Mouse (Mus musculus) forebrain, embryonic 16.5 days (tissue): ENCODE measurements at regions not wholly inside any gene's neighbourhood (a gene's known extent, or its start where the extent isn't known, plus 50 kb on each side); places are given as distances from the start of the nearest gene placed in this dataset.
A peak's percentile ranks its signal among the peaks of the same experiment; 100 is the strongest.

Experiments used
- ATAC-seq: fragments of 200-750 bp; cut with Nextera tagmentation; 2 replicates; pipeline ENCODE4 v1.8.0; 2017; ENCODE audit warnings: mild to moderate bottlenecking, moderate library complexity
- H3K27ac ChIP-seq: fragments of 300-500 bp; sonication (generic); 2 replicates; pipeline ENCODE4 v1.5.1; 2014; ENCODE audit warnings: low read length, control low read depth
- H3K27me3 ChIP-seq: fragments of 300-500 bp; sonication (generic); replicated peaks from 2 replicates; pipeline ENCODE4 v1.6.1; 2014; ENCODE audit warnings: low read length; ENCODE audit not compliant: control insufficient read depth, insufficient read depth
- H3K36me3 ChIP-seq: fragments of 300-500 bp; sonication (generic); 2 replicates; pipeline ENCODE4 v1.6.1; 2014; ENCODE audit not compliant: control insufficient read depth, insufficient read depth
- H3K4me1 ChIP-seq: fragments of 300-500 bp; sonication (generic); replicated peaks from 2 replicates; pipeline ENCODE4 v1.6.1; 2014; ENCODE audit warnings: low read length; ENCODE audit not compliant: control insufficient read depth, insufficient read depth
- H3K4me2 ChIP-seq: fragments of 300-500 bp; sonication (generic); 2 replicates; pipeline ENCODE4 v1.6.1; 2014; ENCODE audit warnings: mild to moderate bottlenecking, low read length, control low read depth
- H3K4me3 ChIP-seq: fragments of 300-500 bp; sonication (generic); replicated peaks from 2 replicates; pipeline ENCODE4 v1.5.1; 2014; ENCODE audit warnings: mild to moderate bottlenecking, low read length, control low read depth
- H3K9ac ChIP-seq: fragments of 300-500 bp; sonication (generic); replicated peaks from 2 replicates; pipeline ENCODE4 v1.6.1; 2014; ENCODE audit warnings: low read depth, low read length, control low read depth
- H3K9me3 ChIP-seq: fragments of 300-500 bp; sonication (generic); 2 replicates; pipeline ENCODE4 v1.6.1; 2016; ENCODE audit warnings: low read length; ENCODE audit not compliant: control insufficient read depth
- WGBS: fragments of 180-500 bp; shearing (Covaris S2); extraction: QIAGEN DNeasy Blood & Tissue Kit; methylation state at CpG from one replicate; pipeline ENCODE4 v1.1.7; 2014; 5-methylcytosine and 5-hydroxymethylcytosine counted together

DNA sequence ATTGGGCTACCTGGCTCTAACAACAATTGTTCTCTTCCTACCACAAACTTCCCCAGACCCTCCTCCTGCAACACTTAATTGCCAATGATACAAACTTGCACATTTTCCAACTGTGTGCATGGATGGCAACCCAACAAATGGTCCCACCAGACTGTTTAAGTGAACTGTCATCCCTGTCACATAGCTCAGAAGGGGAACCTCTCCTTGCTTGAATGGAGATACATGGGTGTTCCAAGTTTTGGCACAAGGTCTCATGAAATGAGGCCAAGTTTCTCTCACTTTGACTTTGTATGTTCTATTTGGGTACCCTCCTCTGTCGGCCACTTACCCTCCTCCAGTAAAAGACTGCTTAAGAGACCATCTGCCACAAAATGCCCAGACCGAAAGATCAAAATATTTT is 507.2 kb upstream of the Nr3c2 start:
- H3K9me3 ChIP-seq = no peaks in the 10 kb centered on the region
- no peak overlapping the region for H3K9ac ChIP-seq
- H3K4me3 ChIP-seq = no peak overlapping the region
- no peaks in the 10 kb centered on the region for H3K36me3 ChIP-seq
- H3K27ac ChIP-seq = no peak overlapping the region
- peak; percentile 84 for ATAC-seq
- no peaks in the 10 kb centered on the region for H3K27me3 ChIP-seq
- WGBS = 58% methylated on average over 2 of the region's 2 CpGs
- H3K4me1 ChIP-seq = no peaks in the 10 kb centered on the region
- no peak overlapping the region for H3K4me2 ChIP-seq

DNA sequence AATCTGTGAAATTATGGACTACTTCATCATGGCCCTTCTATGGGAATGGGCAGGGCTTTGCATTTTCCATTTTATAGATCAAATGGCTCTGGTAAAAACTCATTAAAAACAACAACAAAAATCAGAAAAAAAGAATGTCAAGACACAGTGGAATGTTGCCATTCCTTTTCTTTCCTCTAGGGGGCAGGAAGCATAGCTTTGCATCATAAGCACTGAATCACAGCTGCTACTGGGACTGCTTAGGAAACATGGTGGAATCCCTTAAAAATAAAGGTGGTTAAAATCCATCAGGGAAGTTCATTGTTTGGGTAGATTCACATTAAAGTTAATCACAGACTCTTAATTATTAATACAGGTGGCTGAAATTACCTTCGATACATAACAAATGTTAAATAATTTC is 476.8 kb upstream of the Nr3c2 start:
- H3K4me3 ChIP-seq = no peak overlapping the region
- no peak overlapping the region for H3K27ac ChIP-seq
- 95% methylated on average over 1 of the region's 1 CpGs for WGBS
- no peaks in the 10 kb centered on the region for H3K9me3 ChIP-seq
- no peaks in the 10 kb centered on the region for H3K27me3 ChIP-seq
- no peaks in the 10 kb centered on the region for H3K4me1 ChIP-seq
- no peak overlapping the region for H3K9ac ChIP-seq
- no peaks in the 10 kb centered on the region for H3K36me3 ChIP-seq
- H3K4me2 ChIP-seq = no peak overlapping the region
- no peak for ATAC-seq

DNA sequence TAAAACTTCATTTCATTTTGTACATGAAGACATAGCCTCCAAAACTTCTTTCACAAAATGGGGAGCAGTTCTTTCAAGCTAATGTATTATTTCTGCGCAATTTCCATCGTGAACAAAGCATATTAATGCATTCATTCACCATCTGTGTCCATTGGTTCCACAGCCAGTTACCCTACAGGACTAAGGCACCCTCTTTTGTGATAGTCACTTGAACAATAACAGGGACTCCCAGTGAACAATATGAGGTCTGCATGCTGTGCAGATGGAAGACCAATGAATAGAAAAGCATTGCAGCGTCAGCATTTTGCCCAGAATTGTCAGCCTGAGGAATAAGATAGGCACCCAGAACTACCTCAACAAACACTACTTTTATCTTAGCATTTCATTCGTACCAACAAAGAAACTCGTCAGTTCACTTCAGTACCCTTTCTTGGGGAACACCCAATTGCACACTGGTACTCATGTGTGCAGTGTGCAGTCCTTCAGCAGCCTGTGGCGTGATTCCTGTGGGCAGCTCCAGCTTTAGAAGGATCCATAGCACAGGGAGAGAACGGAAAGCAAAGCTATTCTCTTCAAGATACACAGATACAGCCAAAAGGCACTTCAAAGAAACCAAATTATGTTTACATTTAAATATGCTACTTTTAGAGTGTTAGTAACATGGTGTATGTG is 476.2 kb upstream of the Nr3c2 start:
- H3K36me3 ChIP-seq = no peaks in the 10 kb centered on the region
- ATAC-seq = no peak
- no peaks in the 10 kb centered on the region for H3K9me3 ChIP-seq
- H3K27me3 ChIP-seq = no peaks in the 10 kb centered on the region
- no peak overlapping the region for H3K4me2 ChIP-seq
- 77% methylated on average over 7 of the region's 7 CpGs for WGBS
- no peak overlapping the region for H3K4me3 ChIP-seq
- no peaks in the 10 kb centered on the region for H3K4me1 ChIP-seq
- H3K27ac ChIP-seq = no peak overlapping the region
- H3K9ac ChIP-seq = no peak overlapping the region

DNA sequence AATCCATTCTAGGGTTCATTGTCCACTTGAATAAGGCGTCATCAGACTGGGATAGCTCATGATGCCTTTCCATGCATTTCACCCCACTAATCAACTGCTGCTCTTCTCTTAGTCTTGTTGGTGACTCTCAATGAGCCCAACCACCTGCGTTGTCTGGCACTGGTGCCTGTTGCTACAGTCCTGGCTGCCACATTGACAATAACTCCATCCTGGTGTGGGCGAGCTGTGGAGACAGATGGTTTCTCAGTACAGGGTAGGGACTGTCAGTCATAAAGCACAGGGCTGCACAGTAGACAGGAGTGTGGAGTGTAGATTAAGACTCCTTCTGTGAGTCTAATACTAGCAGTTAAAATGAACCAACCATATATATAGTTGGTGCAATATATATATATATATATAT is 469.4 kb upstream of the Nr3c2 start:
- H3K4me1 ChIP-seq = no peaks in the 10 kb centered on the region
- no peak overlapping the region for H3K4me3 ChIP-seq
- no peak overlapping the region for H3K4me2 ChIP-seq
- no peaks in the 10 kb centered on the region for H3K9me3 ChIP-seq
- no peak overlapping the region for H3K9ac ChIP-seq
- 72% methylated on average over 3 of the region's 3 CpGs for WGBS
- ATAC-seq = peak; percentile 90
- H3K27me3 ChIP-seq = no peaks in the 10 kb centered on the region
- no peaks in the 10 kb centered on the region for H3K36me3 ChIP-seq
- H3K27ac ChIP-seq = no peak overlapping the region

DNA sequence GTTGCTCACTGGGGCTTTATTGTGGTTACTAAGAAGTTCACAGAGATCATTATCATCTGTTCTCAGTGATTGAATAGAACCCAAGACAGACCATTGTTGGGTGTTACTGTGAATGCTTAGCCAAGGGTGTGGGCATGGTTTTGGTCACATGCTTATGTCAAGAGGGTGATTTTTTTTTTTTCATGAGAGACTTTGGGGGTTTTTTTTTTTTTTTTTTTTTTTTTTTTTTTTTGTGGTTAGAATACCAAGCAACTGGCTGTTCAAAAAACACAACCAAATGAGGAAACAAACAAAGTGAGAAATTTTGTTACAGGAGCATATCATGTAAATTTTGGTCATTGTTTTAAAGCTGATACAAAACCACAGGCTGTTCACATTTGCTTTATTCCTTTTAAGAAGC is 466.4 kb upstream of the Nr3c2 start:
- no peaks in the 10 kb centered on the region for H3K4me1 ChIP-seq
- H3K4me3 ChIP-seq = no peak overlapping the region
- no peaks in the 10 kb centered on the region for H3K9me3 ChIP-seq
- no peak overlapping the region for H3K4me2 ChIP-seq
- no peaks in the 10 kb centered on the region for H3K27me3 ChIP-seq
- no peaks in the 10 kb centered on the region for H3K36me3 ChIP-seq
- no peak overlapping the region for H3K9ac ChIP-seq
- no peak for ATAC-seq
- H3K27ac ChIP-seq = no peak overlapping the region

DNA sequence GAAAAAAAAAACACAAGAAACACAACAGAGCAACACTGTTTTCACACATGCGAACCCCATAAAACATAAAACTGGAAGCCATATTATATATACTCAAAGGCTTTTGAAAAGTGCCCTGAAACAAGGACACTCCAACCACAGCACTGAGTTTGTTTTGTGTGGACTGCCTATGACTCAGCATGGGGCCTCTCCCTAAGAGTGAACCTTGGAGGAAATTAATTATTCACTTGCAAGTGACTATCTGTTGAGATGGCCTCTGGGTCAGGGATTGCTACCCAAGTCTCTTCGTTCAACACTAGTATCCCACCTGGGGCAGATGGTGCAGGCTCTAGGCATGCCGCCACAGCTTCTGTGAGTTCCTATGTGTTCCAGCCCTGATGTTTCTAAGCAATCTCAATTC is 461.3 kb upstream of the Nr3c2 start:
- 91% methylated on average over 3 of the region's 3 CpGs for WGBS
- H3K9ac ChIP-seq = no peak overlapping the region
- H3K36me3 ChIP-seq = no peaks in the 10 kb centered on the region
- no peak overlapping the region for H3K27ac ChIP-seq
- no peak overlapping the region for H3K4me2 ChIP-seq
- no peak overlapping the region for H3K4me3 ChIP-seq
- no peaks in the 10 kb centered on the region for H3K27me3 ChIP-seq
- no peaks in the 10 kb centered on the region for H3K9me3 ChIP-seq
- no peak for ATAC-seq
- H3K4me1 ChIP-seq = no peaks in the 10 kb centered on the region

DNA sequence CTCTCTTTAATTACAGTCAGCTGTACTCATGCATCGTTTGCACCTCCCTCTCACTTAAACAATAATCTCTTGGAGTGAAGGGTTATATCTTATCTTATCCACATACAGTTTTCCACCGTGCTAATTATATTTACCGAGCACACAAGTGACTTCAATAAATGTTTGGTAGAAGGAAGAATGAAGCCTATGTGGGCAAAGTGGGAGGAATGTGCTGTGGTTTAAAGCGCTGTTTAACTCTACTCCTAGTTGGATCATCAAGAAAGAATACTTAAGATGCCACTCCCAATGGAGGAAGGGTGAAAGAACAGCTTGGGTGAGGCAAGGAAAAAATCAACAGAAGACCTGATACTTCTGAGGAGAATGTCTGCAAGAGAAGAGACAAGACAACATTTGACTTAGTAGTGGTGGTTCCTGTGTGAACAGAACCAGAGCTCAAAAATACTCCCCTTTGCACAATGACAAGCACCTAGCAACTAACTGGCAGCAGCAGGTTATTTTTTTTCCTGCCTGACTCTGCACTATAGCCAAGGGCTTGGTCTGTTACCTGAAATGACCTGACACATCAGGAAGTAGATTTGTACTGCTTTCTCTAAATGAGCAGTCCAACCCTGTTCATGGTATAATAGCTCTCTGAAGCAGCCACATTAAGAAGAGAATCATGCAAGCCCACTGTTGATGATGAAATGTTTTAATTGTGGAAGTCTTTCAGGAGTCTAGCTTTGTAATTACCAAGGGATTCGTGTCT is 424.6 kb upstream of the Nr3c2 start:
- Histone ChIP-seq H3K9ac (no peak overlapping the region), H3K9me3 (no peaks in the 10 kb centered on the region), H3K36me3 (no peaks in the 10 kb centered on the region), H3K27me3 (no peaks in the 10 kb centered on the region), H3K4me2 (no peak overlapping the region), H3K4me1 (no peaks in the 10 kb centered on the region), H3K4me3 (no peak overlapping the region), H3K27ac (no peak overlapping the region)
- WGBS = 79% methylated on average over 5 of the region's 5 CpGs
- no peak for ATAC-seq

DNA sequence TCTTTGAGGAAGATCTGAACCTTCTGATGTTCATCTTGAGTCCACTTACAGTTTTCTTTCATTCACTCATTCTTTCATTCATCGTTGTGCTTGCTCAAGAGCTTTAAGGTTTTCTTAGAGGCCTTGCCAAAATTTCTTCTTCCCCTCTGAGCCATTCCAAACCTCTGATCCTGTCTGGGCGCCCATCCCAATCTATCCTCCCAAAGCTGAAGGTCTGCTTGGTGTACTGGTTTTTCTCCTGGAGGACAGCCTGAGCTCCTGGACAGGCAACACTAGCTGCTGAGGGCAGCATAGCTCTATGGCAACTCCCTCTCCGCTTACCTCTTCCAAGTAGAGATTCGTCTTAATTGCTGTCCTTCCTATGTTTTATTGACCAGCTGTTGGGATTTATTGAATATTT is 420.3 kb upstream of the Nr3c2 start:
- no peak for ATAC-seq
- WGBS = 87% methylated on average over 4 of the region's 4 CpGs
- H3K4me1 ChIP-seq = no peaks in the 10 kb centered on the region
- H3K9ac ChIP-seq = no peak overlapping the region
- no peaks in the 10 kb centered on the region for H3K36me3 ChIP-seq
- H3K4me3 ChIP-seq = no peak overlapping the region
- H3K27me3 ChIP-seq = no peaks in the 10 kb centered on the region
- no peak overlapping the region for H3K27ac ChIP-seq
- no peak overlapping the region for H3K4me2 ChIP-seq
- H3K9me3 ChIP-seq = no peaks in the 10 kb centered on the region

DNA sequence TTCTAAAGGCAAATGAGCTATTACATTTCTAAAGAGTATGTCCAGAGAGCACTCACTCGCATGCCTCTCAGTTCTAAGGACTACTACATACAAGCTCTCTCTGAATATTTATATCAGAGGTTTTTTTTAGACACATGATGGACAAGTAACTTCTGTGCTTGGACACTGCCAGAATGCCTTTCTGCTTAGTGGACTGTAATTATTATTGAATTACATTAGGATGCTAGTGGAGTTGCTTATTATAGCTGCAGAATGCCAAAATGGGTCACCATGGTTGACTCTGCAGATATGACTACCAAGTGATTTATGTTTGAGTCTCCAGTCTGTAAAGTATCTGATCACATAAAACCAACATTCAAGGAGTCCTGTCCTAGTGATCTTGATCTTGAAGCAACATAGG is 395.6 kb upstream of the Nr3c2 start:
- no peak overlapping the region for H3K9ac ChIP-seq
- H3K36me3 ChIP-seq = no peaks in the 10 kb centered on the region
- H3K9me3 ChIP-seq = no peaks in the 10 kb centered on the region
- no peak overlapping the region for H3K4me3 ChIP-seq
- 73% methylated on average over 1 of the region's 1 CpGs for WGBS
- no peak overlapping the region for H3K4me2 ChIP-seq
- H3K4me1 ChIP-seq = no peaks in the 10 kb centered on the region
- ATAC-seq = no peak
- no peaks in the 10 kb centered on the region for H3K27me3 ChIP-seq
- no peak overlapping the region for H3K27ac ChIP-seq
